Mouse (Mus musculus) lung, embryonic 15.5 days (tissue): ENCODE measurements around the gene Tusc2. TPM values are rescaled to one million over a fixed set of nuclear protein-coding genes. Genes with fewer than 3 reads are reported as not detected.
"Not testable (repeated sequence)": the region's sequence is repeated elsewhere in the genome, so short reads cannot be mapped to it uniquely, and the experiment has no call there.

ENCODE experiments used
- ATAC-seq: fragments of 200-750 bp; cut with Nextera tagmentation; 2 replicates; pipeline ENCODE4 v1.8.0; 2017; ENCODE audit warnings: moderate number of reproducible peaks, borderline replicate concordance; ENCODE audit not compliant: low FRiP score, low TSS enrichment; ENCODE audit errors: extremely low read depth
- H3K27ac ChIP-seq: fragments of 300-500 bp; sonication (generic); 2 replicates; pipeline ENCODE4 v1.5.1; 2015; ENCODE audit warnings: moderate library complexity, mild to moderate bottlenecking, inconsistent platforms
- H3K27me3 ChIP-seq: fragments of 300-500 bp; sonication (generic); 2 replicates; pipeline ENCODE4 v1.6.1; 2015; ENCODE audit warnings: inconsistent platforms
- H3K36me3 ChIP-seq: fragments of 300-500 bp; sonication (generic); 2 replicates; pipeline ENCODE4 v1.6.1; 2015; ENCODE audit warnings: inconsistent platforms
- H3K4me1 ChIP-seq: fragments of 300-500 bp; sonication (generic); 2 replicates; pipeline ENCODE4 v1.6.1; 2015; ENCODE audit warnings: inconsistent platforms
- H3K4me2 ChIP-seq: fragments of 300-500 bp; sonication (generic); 2 replicates; pipeline ENCODE4 v1.6.1; 2015; ENCODE audit warnings: inconsistent platforms, mild to moderate bottlenecking, moderate library complexity
- H3K4me3 ChIP-seq: fragments of 300-500 bp; sonication (generic); 2 replicates; pipeline ENCODE4 v1.5.1; 2015; ENCODE audit warnings: mild to moderate bottlenecking, inconsistent platforms
- H3K9ac ChIP-seq: fragments of 300-500 bp; sonication (generic); 2 replicates; pipeline ENCODE4 v1.6.1; 2015; ENCODE audit warnings: inconsistent platforms
- H3K9me3 ChIP-seq: fragments of 300-500 bp; sonication (generic); 2 replicates; pipeline ENCODE4 v1.6.1; 2016; ENCODE audit warnings: inconsistent platforms
- WGBS: fragments of 180-500 bp; shearing (Covaris S2); methylation state at CpG from one replicate; pipeline ENCODE4 v1.1.7; 2015; 5-methylcytosine and 5-hydroxymethylcytosine counted together
- polyA plus RNA-seq: library from polyadenylated mRNA; unstranded; fragments of >200 nt; fragmentation: Nextera tagmentation; extraction: Ambion mirVana; gene quantifications from 2 replicates; pipeline ENCODE4 v1.2.1, GENCODE M21; 2015

Tusc2 gene
- polyA plus RNA-seq, 1 experiment from 2014 or later: 37.7 TPM

GRCm38 (mm10) chr9:107571534-107572326 lies 8.7 kb downstream of the Tusc2 start:
- Histone ChIP-seq H3K36me3 (peaks cover 35% of the 10 kb centered on the region), H3K9me3 (no peaks in the 10 kb centered on the region), H3K9ac (no peak overlapping the region), H3K4me2 (peak overlapping the region; percentile 73), H3K27me3 (no peaks in the 10 kb centered on the region), H3K4me3 (0 out of 2 replicates have a peak overlapping the region, but pooled peaks have one; percentile 73), H3K27ac (no peak overlapping the region), H3K4me1 (peaks cover 49% of the 10 kb centered on the region)
- 83% methylated on average over 22 of the region's 22 CpGs for WGBS
- ATAC-seq: no peak

DNA sequence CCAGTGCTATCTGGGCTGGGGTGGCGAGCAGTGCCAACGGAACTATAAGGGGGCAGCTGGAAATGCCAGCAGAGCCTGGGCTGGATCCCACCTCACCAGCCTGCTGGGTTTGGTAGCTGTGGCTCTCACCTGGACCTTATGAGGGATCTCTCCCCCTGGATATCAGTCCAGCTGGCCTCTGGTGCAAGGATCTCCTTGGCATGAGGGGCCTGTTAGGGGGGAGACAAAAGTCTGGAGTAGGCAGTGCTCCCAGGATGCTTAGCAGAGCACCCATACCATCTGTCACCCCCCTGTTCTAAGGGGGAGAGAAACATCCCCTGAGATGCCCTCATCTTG lies 9.2 kb downstream of the Tusc2 start:
- H3K27ac ChIP-seq: no peak overlapping the region
- peaks cover 49% of the 10 kb centered on the region for H3K4me1 ChIP-seq
- H3K27me3 ChIP-seq: no peaks in the 10 kb centered on the region
- no peak overlapping the region for H3K4me3 ChIP-seq
- H3K9me3 ChIP-seq: no peaks in the 10 kb centered on the region
- H3K9ac ChIP-seq: no peak overlapping the region
- ATAC-seq: no peak
- WGBS: 84% methylated on average over 2 of the region's 2 CpGs
- H3K4me2 ChIP-seq: no peak overlapping the region
- H3K36me3 ChIP-seq: peaks cover 35% of the 10 kb centered on the region

GRCm38 (mm10) chr9:107573774-107574173 lies 10.7 kb downstream of the Tusc2 start:
- H3K4me2 ChIP-seq, H3K27ac ChIP-seq, ATAC-seq, H3K4me3 ChIP-seq, H3K9me3 ChIP-seq, H3K27me3 ChIP-seq, H3K9ac ChIP-seq: not testable (repeated sequence)
- peaks cover 47% of the 10 kb centered on the region for H3K4me1 ChIP-seq
- WGBS: 77% methylated on average over 6 of the region's 6 CpGs
- H3K36me3 ChIP-seq: peaks cover 35% of the 10 kb centered on the region

- no peak overlapping the region for H3K4me2 ChIP-seq
- no peak for ATAC-seq
- WGBS: 62% methylated on average over 14 of the region's 14 CpGs
Measured at GRCm38 (mm10) chr9:107575579-107576356, 12.7 kb downstream of the Tusc2 start.

DNA sequence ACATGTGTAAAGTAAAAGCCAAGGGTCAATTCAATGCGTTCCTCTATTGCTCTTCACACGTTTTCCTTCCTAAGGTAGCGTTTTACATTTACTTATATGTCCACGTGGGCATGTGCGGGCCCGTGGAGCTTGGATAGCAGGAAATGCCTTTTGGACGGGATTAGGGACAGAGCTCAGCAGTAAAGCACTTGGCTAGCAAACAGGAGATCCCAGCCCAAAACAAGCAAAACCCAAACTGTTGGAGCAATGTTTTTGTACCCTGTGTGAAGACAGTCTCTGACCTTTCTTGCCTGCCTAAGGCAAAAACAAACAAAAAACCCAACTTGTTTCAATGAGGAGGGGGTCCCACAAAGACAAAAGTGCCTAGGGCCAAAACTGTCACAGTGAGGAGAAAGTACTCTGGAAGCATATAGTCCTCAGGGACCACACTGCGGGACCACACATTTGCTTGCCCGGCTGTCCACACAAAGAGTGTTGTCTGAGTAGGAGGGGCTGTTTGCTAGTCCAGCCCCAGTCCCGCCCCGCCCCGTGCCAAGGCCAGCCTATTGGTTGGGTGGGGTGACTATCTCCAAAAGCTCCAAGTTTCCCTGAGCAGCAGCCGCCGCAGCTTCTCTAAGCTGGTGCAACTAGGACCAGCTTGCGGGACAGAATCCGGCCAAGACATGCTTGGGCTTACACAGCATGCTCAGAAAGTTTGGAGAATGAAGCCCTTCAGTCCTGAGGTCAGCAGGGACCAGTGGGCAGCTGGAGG lies 13.5 kb downstream of the Tusc2 start, which contains the start of gene Hyal1:
TSS of gene Hyal1 (plus strand) at position 571 of the 751 bp plus-strand sequence.
- 14% methylated on average over 16 of the region's 16 CpGs for WGBS
- H3K4me3 ChIP-seq: peak within 1 kb of the TSS; percentile 40
- no peaks in the 10 kb centered on the region for H3K9me3 ChIP-seq
- peak; percentile 73 for ATAC-seq
- peak within 1 kb of the TSS; percentile 42 for H3K9ac ChIP-seq
- peak within 1 kb of the TSS; percentile 61 for H3K4me2 ChIP-seq
- no peaks in the 10 kb centered on the region for H3K27me3 ChIP-seq
- H3K4me1 ChIP-seq: peaks cover 44% of the 10 kb centered on the region
- peak within 1 kb of the TSS; percentile 74 for H3K27ac ChIP-seq
- H3K36me3 ChIP-seq: peaks cover 27% of the 10 kb centered on the region

More at GRCm38 (mm10) chr9:107575579-107576356, 12.7 kb downstream of the Tusc2 start:
- Histone ChIP-seq H3K36me3 (peaks cover 35% of the 10 kb centered on the region), H3K4me3 (no peak overlapping the region), H3K27me3 (no peaks in the 10 kb centered on the region), H3K9me3 (no peaks in the 10 kb centered on the region), H3K27ac (peak overlapping the region; percentile 74), H3K4me1 (peaks cover 45% of the 10 kb centered on the region), H3K9ac (no peak overlapping the region)

DNA sequence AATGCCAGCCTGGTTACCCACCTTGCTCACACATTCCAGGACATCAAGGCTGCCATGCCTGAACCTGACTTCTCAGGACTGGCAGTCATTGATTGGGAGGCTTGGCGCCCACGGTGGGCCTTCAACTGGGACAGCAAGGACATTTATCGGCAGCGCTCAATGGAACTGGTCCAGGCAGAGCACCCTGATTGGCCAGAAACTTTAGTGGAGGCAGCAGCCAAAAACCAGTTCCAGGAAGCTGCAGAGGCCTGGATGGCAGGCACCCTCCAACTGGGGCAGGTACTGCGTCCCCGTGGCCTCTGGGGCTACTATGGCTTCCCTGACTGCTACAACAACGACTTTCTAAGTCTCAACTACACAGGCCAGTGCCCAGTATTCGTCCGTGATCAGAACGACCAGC lies 14.8 kb downstream of the Tusc2 start:
- Histone ChIP-seq H3K9me3 (no peaks in the 10 kb centered on the region), H3K4me3 (no peak overlapping the region), H3K9ac (no peak overlapping the region), H3K27ac (no peak overlapping the region), H3K27me3 (no peaks in the 10 kb centered on the region), H3K4me1 (peaks cover 56% of the 10 kb centered on the region), H3K4me2 (no peak overlapping the region), H3K36me3 (peaks cover 17% of the 10 kb centered on the region)
- no peak for ATAC-seq
- WGBS: 88% methylated on average over 10 of the region's 10 CpGs

- H3K4me1 ChIP-seq: peaks cover 57% of the 10 kb centered on the region
- 66% methylated on average over 3 of the region's 3 CpGs for WGBS
- peaks cover 18% of the 10 kb centered on the region for H3K36me3 ChIP-seq
- peak within 1 kb of the TSS; percentile 97 for H3K27ac ChIP-seq
- ATAC-seq: no peak
- H3K9me3 ChIP-seq: no peaks in the 10 kb centered on the region
- H3K9ac ChIP-seq: no peak within 1 kb of the TSS
- peak within 1 kb of the TSS; percentile 87; the same call in 1 of the 2 replicates for H3K4me2 ChIP-seq
- no peak within 1 kb of the TSS for H3K4me3 ChIP-seq
- H3K27me3 ChIP-seq: no peaks in the 10 kb centered on the region
Measured at GRCm38 (mm10) chr9:107578587-107578986, 15.5 kb downstream of the Tusc2 start, which contains the start of gene Naa80. Gene Naa80, plus strand, starts transcription at chr9:107578887.

DNA sequence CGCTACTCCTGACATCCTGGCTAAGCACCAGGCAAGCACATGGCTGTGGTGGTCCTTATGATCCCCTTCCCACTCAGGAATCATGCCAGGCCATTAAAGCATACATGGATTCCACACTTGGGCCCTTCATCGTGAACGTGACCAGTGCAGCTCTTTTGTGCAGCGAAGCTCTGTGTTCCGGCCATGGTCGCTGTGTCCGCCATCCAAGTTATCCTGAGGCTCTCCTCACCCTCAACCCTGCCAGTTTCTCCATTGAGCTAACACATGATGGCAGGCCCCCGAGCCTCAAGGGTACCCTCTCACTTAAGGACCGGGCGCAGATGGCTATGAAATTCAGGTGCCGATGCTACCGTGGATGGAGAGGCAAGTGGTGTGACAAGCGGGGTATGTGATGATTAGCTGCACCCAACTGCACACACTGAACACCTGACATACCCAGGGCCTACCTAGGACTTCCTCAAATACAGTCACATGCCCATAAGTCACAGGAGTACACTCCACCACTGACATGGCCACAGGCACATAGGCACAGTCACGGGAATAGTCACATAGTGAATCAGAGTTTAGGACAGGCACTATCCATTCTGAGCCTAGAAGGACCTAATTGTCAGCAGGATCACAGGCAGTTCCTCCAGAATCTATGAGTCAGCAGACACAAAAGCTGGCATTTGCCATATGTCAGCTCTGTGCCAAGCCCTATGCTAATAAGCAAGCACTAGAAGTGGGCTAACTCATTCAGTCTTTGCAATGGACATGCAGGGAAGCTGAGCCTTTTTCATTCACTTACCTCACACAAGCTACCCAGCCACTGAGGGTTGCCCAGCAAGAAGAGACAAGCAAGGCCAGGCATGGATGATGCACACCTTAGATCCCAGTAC lies 16.2 kb downstream of the Tusc2 start:
- ATAC-seq: no peak
- H3K27ac ChIP-seq: peak overlapping the region; percentile 97
- H3K4me1 ChIP-seq: peaks cover 57% of the 10 kb centered on the region
- H3K9ac ChIP-seq: no peak overlapping the region
- H3K36me3 ChIP-seq: peaks cover 18% of the 10 kb centered on the region
- H3K27me3 ChIP-seq: no peaks in the 10 kb centered on the region
- WGBS: 88% methylated on average over 14 of the region's 14 CpGs
- H3K4me3 ChIP-seq: no peak overlapping the region
- H3K9me3 ChIP-seq: no peaks in the 10 kb centered on the region
- peak overlapping the region; percentile 87; the same call in 1 of the 2 replicates for H3K4me2 ChIP-seq

DNA sequence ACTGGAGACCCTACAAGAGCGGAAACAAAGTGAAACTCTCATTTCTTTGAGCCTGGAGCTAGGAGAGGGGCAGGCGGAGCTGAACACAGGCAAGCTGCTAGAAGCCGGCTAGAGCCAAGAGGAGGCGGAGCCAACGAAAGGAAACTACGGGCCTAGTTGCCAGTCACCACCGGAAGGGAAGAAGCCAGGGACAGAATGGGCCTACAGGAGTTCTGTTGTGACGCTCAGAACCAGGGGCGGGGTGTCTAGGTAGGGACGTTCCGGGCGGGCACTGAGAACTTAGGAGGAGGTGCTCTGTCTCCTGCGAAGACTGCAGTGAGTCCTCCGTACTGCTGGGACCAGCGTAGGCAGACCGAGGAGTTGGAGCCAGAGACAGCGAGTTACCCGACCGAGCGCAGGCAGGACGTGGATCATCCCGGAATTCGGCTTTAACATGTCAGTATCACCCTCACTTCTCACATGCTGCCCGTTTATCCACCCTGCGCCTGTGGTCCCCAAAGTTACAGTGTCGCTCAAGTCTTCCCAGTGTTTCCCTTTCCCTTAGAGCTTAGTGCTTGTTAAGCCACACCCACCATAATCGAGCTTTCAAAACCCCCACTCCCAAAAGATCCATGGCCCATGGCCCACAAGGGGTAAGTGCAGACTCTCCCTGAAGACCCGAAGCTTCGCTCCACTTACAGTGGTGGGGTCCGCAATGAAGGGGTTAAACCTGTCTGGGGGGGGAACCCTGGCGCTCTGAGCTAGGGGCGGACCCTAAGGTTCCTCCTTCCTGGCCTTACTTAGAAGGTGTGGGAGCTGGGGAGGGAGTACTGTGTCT lies 17.7 kb downstream of the Tusc2 start, which contains the start of gene Hyal3:
TSS of gene Hyal3 (plus strand) at position 318 of the 817 bp plus-strand sequence.
- ATAC-seq: peak; percentile 75
- Histone ChIP-seq H3K4me3 (peak within 1 kb of the TSS; percentile 60), H3K36me3 (peaks cover 13% of the 10 kb centered on the region), H3K9me3 (no peaks in the 10 kb centered on the region), H3K27me3 (no peaks in the 10 kb centered on the region), H3K4me2 (peak within 1 kb of the TSS; percentile 87), H3K27ac (peak within 1 kb of the TSS; percentile 97), H3K9ac (peak within 1 kb of the TSS; percentile 67), H3K4me1 (peaks cover 53% of the 10 kb centered on the region)
- WGBS: under 1% methylated on average over 32 of the region's 32 CpGs

DNA sequence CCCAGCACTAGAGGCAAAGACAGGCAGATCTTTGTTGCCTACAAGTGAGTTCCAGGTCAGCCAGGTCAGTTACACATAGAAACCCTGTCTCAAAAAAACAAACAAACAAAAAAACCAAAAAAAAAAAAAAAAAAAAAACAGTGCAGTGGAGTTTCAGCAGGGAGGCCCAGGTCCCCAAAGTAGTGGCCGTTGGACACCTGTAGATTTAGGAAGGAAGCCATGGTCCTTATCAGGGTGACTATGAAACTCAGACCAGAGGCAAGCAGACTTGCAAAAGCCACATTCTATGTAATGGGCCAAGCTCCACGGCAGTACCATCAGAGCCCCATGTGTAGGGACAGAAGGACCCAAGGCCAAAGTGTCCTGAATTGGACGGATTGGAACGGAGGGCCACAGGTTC lies 18.5 kb downstream of the Tusc2 start:
- H3K9ac ChIP-seq: peak overlapping the region; percentile 67
- H3K36me3 ChIP-seq: peaks cover 13% of the 10 kb centered on the region
- H3K4me3 ChIP-seq: peak overlapping the region; percentile 60
- H3K4me1 ChIP-seq: peaks cover 45% of the 10 kb centered on the region
- no peaks in the 10 kb centered on the region for H3K9me3 ChIP-seq
- H3K4me2 ChIP-seq: peak overlapping the region; percentile 87
- 63% methylated on average over 4 of the region's 4 CpGs for WGBS
- H3K27me3 ChIP-seq: no peaks in the 10 kb centered on the region
- ATAC-seq: no peak
- H3K27ac ChIP-seq: peak overlapping the region; percentile 97
